In genomic region chr9:103758930-103759695, GRCm38 (mm10) we compare ENCODE assay signal across 8 mouse cellular contexts. TPM values are rescaled to one million over a fixed set of nuclear protein-coding genes. Genes with fewer than 3 reads are reported as not detected.
DNase-seq lines count a peak whose midpoint lies in the region; ATAC-seq and TF ChIP-seq lines count a peak whose summit lies in the region.

No protein-coding gene starts in this region.

- peak; percentile 78 for DNase-seq in NIH3T3 (ENCODE audit: low read depth)
- peak; percentile 92 for DNase-seq in cerebellum, adult 2 months
- DNase-seq in layer of hippocampus, postnatal 14 days (ENCODE audit: low spot score in 2 of 2) = peak; percentile 87 to 93
- DNase-seq in lung, postnatal 4 days = peak; percentile 45 to 80
- peak; percentile 83 for DNase-seq in right cerebral cortex, postnatal 25 days
- peak; percentile 38 to 73 for DNase-seq in urinary bladder, postnatal 4 days (ENCODE audit: low spot score in 2 of 2)

- no peaks in the 10 kb centered on the region for H3K27me3 ChIP-seq in cerebellum, adult 2 months (ENCODE audit: control insufficient read depth, insufficient read depth, low read length)

- H3K27ac ChIP-seq in cerebellum, adult 2 months (ENCODE audit: insufficient read depth, low read length) = peak overlapping the region; percentile 82

- TF ChIP-seq CTCF in cerebellum, adult 2 months (IDR thresholded peaks at IDR 0.05; ENCODE audit: borderline replicate concordance, insufficient read depth, low read depth, low read length) = peak; percentile 93

- H3K4me1 ChIP-seq in cerebellum, adult 2 months (ENCODE audit: control insufficient read depth, insufficient read depth, low read length) = peaks cover 15% of the 10 kb centered on the region; the same call in 1 of the 2 replicates

- ATAC-seq in frontal cortex, adult (ENCODE audit: low TSS enrichment) = peak; percentile 63
- peak; percentile 58 to 61; a peak in 3 of 4 replicates for ATAC-seq in hematopoietic stem cell, adult 5-6 weeks (replicated peaks in 1 of 2; ENCODE audit: insufficient read depth in 1 of 2, low FRiP score in 2 of 2, low TSS enrichment in 1 of 2, low read depth in 1 of 2, poor library complexity in 2 of 2, severe bottlenecking in 2 of 2)

- 4% methylated on average over 20 of the region's 20 CpGs for WGBS in cerebellum, adult 2 months

- TF ChIP-seq POLR2A in cerebellum, adult 2 months (IDR thresholded peaks at IDR 0.05; ENCODE audit: borderline replicate concordance, insufficient read depth, low read length) = no peak

- peak overlapping the region; percentile 69 for H3K4me3 ChIP-seq in cerebellum, adult 2 months (replicated peaks; ENCODE audit: insufficient read depth, low read depth, low read length)

RNA-seq across cellular contexts. Expression of gene Tmem108, which starts 2.5 kb away (rescaled TPM):
- 32.3 and 37.8 TPM in 2 replicates for polyA plus RNA-seq in cerebellum, adult 2 months (2012; rRNA removed)
- total RNA-seq in hematopoietic stem cell, adult 5-6 weeks (2017) = 1.6 TPM in 1 of 2 replicates, not detected in the other
- 10 to 100 TPM; 50.2 to 54.2 TPM for total RNA-seq in layer of hippocampus, postnatal 14 days (2021)

Comparison
In these comparisons a context has a peak if more than half of its experiments do, and no peak if none do; other contexts are left out.
1. Peak in every context shown above with its lines: DNase-seq, ATAC-seq, H3K4me3 ChIP-seq and H3K27ac ChIP-seq.
2. RNA of gene Tmem108, which starts 2.5 kb away (total RNA-seq): 50.2 to 54.2 TPM in layer of hippocampus, postnatal 14 days; 1.6 TPM in hematopoietic stem cell, adult 5-6 weeks; every median in the first group is over 10 times any median in the second.